Mouse (Mus musculus): ENCODE measurements around the gene Sept14. TPM values are rescaled to one million over a fixed set of nuclear protein-coding genes. Genes with fewer than 3 reads are reported as not detected.
A peak's percentile ranks its signal among the peaks of the same experiment; 100 is the strongest.
"Not testable (repeated sequence)": the region's sequence is repeated elsewhere in the genome, so short reads cannot be mapped to it uniquely, and the experiment has no call there.

The Sept14 gene
- polyA plus RNA-seq, 1 experiment from 2014 or later, result not detected

- Histone ChIP-seq H3K36me3 (replicated peaks) (peaks cover 34% of the 10 kb centered on the region), H3K4me3 (replicated peaks) (no peak overlapping the region), H3K27ac (no peak overlapping the region), H3K4me1 (peaks cover 8% of the 10 kb centered on the region), H3K9ac (no peak overlapping the region), H3K9me3 (no peaks in the 10 kb centered on the region), H3K4me2 (no peak overlapping the region), H3K27me3 (no peaks in the 10 kb centered on the region)
- ATAC-seq (ENCODE audit: low FRiP score), result no peak
- WGBS, result 84% methylated on average over 3 of the region's 3 CpGs
Observed at GRCm38 (mm10) chr5:129720176-129720575, 11.9 kb upstream of the Sept14 start.

DNA sequence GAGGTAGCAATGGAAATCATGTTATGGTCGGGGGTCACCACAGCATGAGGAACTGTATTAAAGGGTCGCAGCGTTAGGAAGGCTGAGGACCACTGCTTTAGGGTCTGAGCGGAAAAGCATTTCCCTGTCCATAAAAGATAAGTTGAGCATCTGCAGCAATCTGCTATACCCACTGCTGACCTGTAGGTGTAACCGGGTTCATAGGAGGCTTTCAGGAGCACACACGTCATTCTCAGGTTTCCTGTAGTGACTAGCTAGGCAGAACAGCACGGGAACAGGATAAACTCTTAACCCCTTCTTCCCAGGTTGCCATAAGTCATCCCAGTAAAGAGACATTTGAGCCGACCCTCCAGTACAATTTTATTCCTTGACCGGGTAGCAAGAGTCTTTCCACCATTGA is 8.7 kb upstream of the Sept14 start:
- no peak for ATAC-seq (ENCODE audit: low FRiP score)
- H3K27ac ChIP-seq, result no peak overlapping the region
- H3K36me3 ChIP-seq (replicated peaks), result peaks cover 34% of the 10 kb centered on the region
- no peaks in the 10 kb centered on the region for H3K9me3 ChIP-seq
- H3K9ac ChIP-seq, result no peak overlapping the region
- H3K27me3 ChIP-seq, result 0 out of 2 replicates have a peak, but pooled peaks cover 4% of the 10 kb centered on the region
- 89% methylated on average over 9 of the region's 9 CpGs for WGBS
- no peak overlapping the region for H3K4me3 ChIP-seq (replicated peaks)
- H3K4me2 ChIP-seq, result no peak overlapping the region
- H3K4me1 ChIP-seq, result peaks cover 8% of the 10 kb centered on the region

DNA sequence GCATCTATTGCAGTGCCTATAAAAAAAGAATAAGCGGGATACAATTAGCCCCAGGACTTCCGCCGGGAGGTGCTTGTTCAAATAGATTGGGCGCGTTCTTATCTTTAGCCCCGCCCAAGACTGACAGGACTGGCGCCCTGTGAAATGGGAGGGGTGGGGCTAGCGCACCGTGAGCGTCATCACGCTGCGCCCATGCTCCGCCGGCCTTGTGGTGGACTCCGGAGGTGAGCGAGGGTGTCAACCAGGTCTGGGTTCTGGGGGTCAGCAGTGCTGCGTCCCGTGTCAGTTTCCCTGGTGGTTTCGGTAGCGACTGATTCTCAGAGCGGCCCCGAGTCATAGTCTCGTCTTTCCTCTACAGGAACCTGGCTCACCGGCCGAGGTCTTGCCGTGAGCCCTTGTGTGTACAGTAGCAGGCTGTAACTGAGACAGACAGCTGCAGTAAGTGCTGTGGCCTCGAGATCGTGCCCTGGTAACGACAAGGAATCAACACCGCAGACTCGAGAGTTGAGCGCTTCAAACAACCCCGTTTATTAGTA is 7.1 kb upstream of the Sept14 start, which contains the start of gene Mrps17:
Mrps17 (plus strand) TSS at position 172 of the 536 bp plus-strand sequence.
- peak; percentile 98 for ATAC-seq (ENCODE audit: low FRiP score)
- under 1% methylated on average over 33 of the region's 33 CpGs for WGBS
- no peak within 1 kb of the TSS for H3K27ac ChIP-seq

GRCm38 (mm10) chr5:129703368-129703767 is 4.9 kb downstream of the Sept14 start:
- Histone ChIP-seq H3K4me2 (no peak overlapping the region), H3K36me3 (replicated peaks) (no peaks in the 10 kb centered on the region), H3K9me3 (no peaks in the 10 kb centered on the region), H3K27ac (no peak overlapping the region), H3K4me3 (replicated peaks) (no peak overlapping the region), H3K9ac (no peak overlapping the region), H3K4me1 (no peaks in the 10 kb centered on the region), H3K27me3 (peaks cover 10% of the 10 kb centered on the region; the same call in 1 of the 2 replicates)
- no peak for ATAC-seq (ENCODE audit: low FRiP score)

More for the DNA sequence above, 7.1 kb upstream of the Sept14 start, which contains the start of gene Mrps17:
- H3K27me3 ChIP-seq, result 0 out of 2 replicates have a peak, but pooled peaks cover 15% of the 10 kb centered on the region
- H3K4me3 ChIP-seq (replicated peaks), result peak within 1 kb of the TSS; percentile 68
- peaks cover 8% of the 10 kb centered on the region for H3K4me1 ChIP-seq
- H3K9ac ChIP-seq, result peak within 1 kb of the TSS; percentile 65
- H3K9me3 ChIP-seq, result no peaks in the 10 kb centered on the region
- H3K4me2 ChIP-seq, result peak within 1 kb of the TSS; percentile 81
- peaks cover 34% of the 10 kb centered on the region for H3K36me3 ChIP-seq (replicated peaks)

DNA sequence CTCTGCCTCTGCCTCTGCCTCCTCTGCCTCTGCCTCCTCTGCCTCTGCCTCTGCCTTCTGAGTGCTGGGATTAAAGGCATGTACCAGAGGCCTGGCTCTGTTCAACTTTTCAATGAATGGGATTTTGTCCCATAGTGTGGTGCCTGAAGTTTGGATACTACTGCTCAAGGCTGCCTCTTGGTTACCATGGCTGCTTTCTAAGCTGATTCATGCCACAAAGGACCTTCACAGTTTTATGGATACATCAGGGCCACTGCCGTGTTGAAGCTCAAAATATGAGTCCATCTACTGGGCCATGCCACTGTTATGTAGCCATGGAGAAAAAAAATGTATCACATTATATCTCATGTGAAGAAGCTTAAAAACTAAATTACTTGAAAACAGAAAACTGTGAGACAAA is 6.6 kb downstream of the Sept14 start:
- no peaks in the 10 kb centered on the region for H3K4me1 ChIP-seq
- ATAC-seq (ENCODE audit: low FRiP score), result no peak
- no peak overlapping the region for H3K27ac ChIP-seq
- 74% methylated on average over 1 of the region's 1 CpGs for WGBS
- H3K27me3 ChIP-seq, result peaks cover 10% of the 10 kb centered on the region; the same call in 1 of the 2 replicates
- H3K36me3 ChIP-seq (replicated peaks), result no peaks in the 10 kb centered on the region
- H3K4me2 ChIP-seq, result no peak overlapping the region
- no peak overlapping the region for H3K4me3 ChIP-seq (replicated peaks)
- no peak overlapping the region for H3K9ac ChIP-seq
- H3K9me3 ChIP-seq, result no peaks in the 10 kb centered on the region

GRCm38 (mm10) chr5:129700506-129700905 is 7.8 kb downstream of the Sept14 start:
- H3K4me3 ChIP-seq (replicated peaks), result no peak overlapping the region
- H3K36me3 ChIP-seq (replicated peaks), result no peaks in the 10 kb centered on the region
- H3K4me2 ChIP-seq, result no peak overlapping the region
- H3K9ac ChIP-seq, result no peak overlapping the region
- H3K4me1 ChIP-seq, result no peaks in the 10 kb centered on the region
- ATAC-seq (ENCODE audit: low FRiP score), result no peak
- H3K27me3 ChIP-seq, result peaks cover 10% of the 10 kb centered on the region; the same call in 1 of the 2 replicates
- H3K9me3 ChIP-seq, result no peaks in the 10 kb centered on the region
- WGBS, result 39% methylated on average over 2 of the region's 2 CpGs
- no peak overlapping the region for H3K27ac ChIP-seq

GRCm38 (mm10) chr5:129690528-129690927 is 17.8 kb downstream of the Sept14 start:
- no peak overlapping the region for H3K4me2 ChIP-seq
- no peaks in the 10 kb centered on the region for H3K4me1 ChIP-seq
- H3K4me3 ChIP-seq (replicated peaks), result no peak overlapping the region
- H3K36me3 ChIP-seq (replicated peaks), result no peaks in the 10 kb centered on the region
- no peak for ATAC-seq (ENCODE audit: low FRiP score)
- no peak overlapping the region for H3K9ac ChIP-seq
- 82% methylated on average over 3 of the region's 3 CpGs for WGBS
- H3K9me3 ChIP-seq, result no peaks in the 10 kb centered on the region
- H3K27ac ChIP-seq, result no peak overlapping the region
- no peaks in the 10 kb centered on the region for H3K27me3 ChIP-seq

- no peak for ATAC-seq (ENCODE audit: low FRiP score)
Observed at GRCm38 (mm10) chr5:129687621-129688020, 20.7 kb downstream of the Sept14 start.

GRCm38 (mm10) chr5:129685141-129685540 is 23.2 kb downstream of the Sept14 start:
- not testable (repeated sequence) for H3K9ac ChIP-seq; H3K27me3 ChIP-seq; ATAC-seq (ENCODE audit: low FRiP score); H3K36me3 ChIP-seq (replicated peaks); H3K4me1 ChIP-seq; H3K4me2 ChIP-seq; H3K4me3 ChIP-seq (replicated peaks); H3K27ac ChIP-seq; H3K9me3 ChIP-seq
- 89% methylated on average over 5 of the region's 5 CpGs for WGBS

More at GRCm38 (mm10) chr5:129687621-129688020, 20.7 kb downstream of the Sept14 start:
- H3K27ac ChIP-seq, result no peak overlapping the region
- no peaks in the 10 kb centered on the region for H3K4me1 ChIP-seq
- no peak overlapping the region for H3K9ac ChIP-seq
- no peaks in the 10 kb centered on the region for H3K27me3 ChIP-seq
- no peaks in the 10 kb centered on the region for H3K9me3 ChIP-seq
- no peaks in the 10 kb centered on the region for H3K36me3 ChIP-seq (replicated peaks)
- H3K4me3 ChIP-seq (replicated peaks), result no peak overlapping the region
- no peak overlapping the region for H3K4me2 ChIP-seq
- whole genome bisulfite sequencing, result 86% methylated on average over 7 of the region's 7 CpGs

DNA sequence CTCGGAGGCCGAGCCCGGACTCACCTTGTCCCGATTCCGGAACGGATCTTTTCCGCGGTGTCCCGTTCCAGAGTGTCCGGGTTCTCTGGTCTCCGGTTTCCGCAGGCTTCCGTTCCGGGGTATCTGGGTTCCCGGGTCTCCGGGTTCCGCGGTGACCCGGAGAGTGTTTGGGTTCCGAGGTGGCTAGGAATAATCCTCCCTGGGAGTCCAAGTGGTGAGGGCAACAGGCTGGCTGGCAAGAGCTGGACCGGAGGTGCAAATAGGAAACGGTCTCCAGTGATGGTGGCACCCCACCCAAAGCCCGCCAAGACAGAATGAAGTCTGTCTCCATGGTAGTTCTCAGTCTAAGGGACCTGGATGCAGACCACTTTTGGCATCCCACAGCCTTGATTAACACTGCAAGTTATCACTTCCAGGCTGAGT is 38.3 kb downstream of the Sept14 start, which contains the start of gene Zfp11:
Zfp11 (minus strand) TSS at position 64 of the 423 bp plus-strand sequence.
- no peak within 1 kb of the TSS for H3K27ac ChIP-seq
- peak; percentile 89 for ATAC-seq (ENCODE audit: low FRiP score)
- 0 out of 2 replicates have a peak, but pooled peaks cover 4% of the 10 kb centered on the region for H3K9me3 ChIP-seq
- H3K36me3 ChIP-seq (replicated peaks), result no peaks in the 10 kb centered on the region
- 1% methylated on average over 23 of the region's 23 CpGs for WGBS
- no peaks in the 10 kb centered on the region; the same call in 1 of the 2 replicates for H3K27me3 ChIP-seq
- H3K4me2 ChIP-seq, result peak within 1 kb of the TSS; percentile 70
- peak within 1 kb of the TSS; percentile 85 for H3K9ac ChIP-seq
- H3K4me3 ChIP-seq (replicated peaks), result peak within 1 kb of the TSS; percentile 87
- peaks cover 10% of the 10 kb centered on the region for H3K4me1 ChIP-seq

- Histone ChIP-seq H3K36me3 (replicated peaks) (no peaks in the 10 kb centered on the region), H3K4me3 (replicated peaks) (peak overlapping the region; percentile 87), H3K4me2 (peak overlapping the region; percentile 70), H3K9me3 (0 out of 2 replicates have a peak, but pooled peaks cover 4% of the 10 kb centered on the region), H3K9ac (peak overlapping the region; percentile 85), H3K4me1 (peaks cover 10% of the 10 kb centered on the region), H3K27ac (no peak overlapping the region), H3K27me3 (no peaks in the 10 kb centered on the region; the same call in 1 of the 2 replicates)
- ATAC-seq (ENCODE audit: low FRiP score), result peak; percentile 58
- under 1% methylated on average over 31 of the region's 31 CpGs for WGBS
Observed at GRCm38 (mm10) chr5:129669453-129670035, 38.8 kb downstream of the Sept14 start.

DNA sequence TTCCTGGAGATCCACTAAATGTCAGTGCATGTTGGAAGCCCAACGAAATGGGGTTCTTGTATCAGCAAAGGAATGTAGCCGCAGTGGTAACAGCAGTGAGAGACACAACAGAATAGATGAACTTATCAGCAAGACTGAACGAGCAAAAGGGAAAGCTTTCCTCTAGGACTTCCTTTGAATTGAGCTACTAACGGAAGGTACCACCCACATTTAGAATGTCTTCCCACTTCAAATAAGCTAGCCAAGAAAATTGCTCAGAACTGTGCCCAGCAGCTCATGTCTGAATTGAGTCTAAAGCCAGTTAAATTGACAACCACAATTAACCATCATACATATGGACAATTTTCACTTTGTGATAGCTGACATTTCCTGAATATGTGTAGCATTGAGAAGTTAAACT is 40.5 kb downstream of the Sept14 start:
- Histone ChIP-seq H3K4me3 (replicated peaks) (no peak overlapping the region), H3K9ac (no peak overlapping the region), H3K9me3 (no peaks in the 10 kb centered on the region), H3K36me3 (replicated peaks) (no peaks in the 10 kb centered on the region), H3K4me1 (peaks cover 10% of the 10 kb centered on the region), H3K4me2 (no peak overlapping the region), H3K27me3 (no peaks in the 10 kb centered on the region; the same call in 1 of the 2 replicates), H3K27ac (no peak overlapping the region)
- ATAC-seq (ENCODE audit: low FRiP score), result no peak
- WGBS, result 84% methylated on average over 4 of the region's 4 CpGs
